Mouse (Mus musculus) right cerebral cortex, adult 18-20 months (tissue): ENCODE measurements around the gene Tshb.

Experiments used
- DNase-seq: peaks from one replicate; pipeline ENCODE4 v3.0.0; 2022; ENCODE audit warnings: mixed read lengths

Tshb gene

GRCm38 (mm10) chr3:102736436-102736835 lies 46.1 kb downstream of the Tshb start:
- DNase-seq = no peak

GRCm38 (mm10) chr3:102735638-102736037 lies 46.9 kb downstream of the Tshb start:
- no peak for DNase-seq

- DNase-seq = no peak
Observed at GRCm38 (mm10) chr3:102735031-102735558, 47.4 kb downstream of the Tshb start.

GRCm38 (mm10) chr3:102734313-102735030 lies 48.0 kb downstream of the Tshb start, which contains the start of gene Tspan2:
Tspan2 (plus strand) TSS chr3:102734529.
- no peak for DNase-seq

GRCm38 (mm10) chr3:102733936-102734312 lies 48.6 kb downstream of the Tshb start:
- no peak for DNase-seq

- DNase-seq = no peak
Observed at GRCm38 (mm10) chr3:102733050-102733449, 49.5 kb downstream of the Tshb start.

GRCm38 (mm10) chr3:102732619-102733018 lies 49.9 kb downstream of the Tshb start:
- no peak for DNase-seq

GRCm38 (mm10) chr3:102731112-102731511 lies 51.4 kb downstream of the Tshb start:
- DNase-seq = no peak

- DNase-seq = no peak
Observed at GRCm38 (mm10) chr3:102729416-102729815, 53.1 kb downstream of the Tshb start.
